Mouse (Mus musculus) myocyte (in vitro differentiated cells): ENCODE results near the gene Tuba4a. TPM values are rescaled to one million over a fixed set of nuclear protein-coding genes. Genes with fewer than 3 reads are reported as not detected.

Source experiments
- H3K27me3 ChIP-seq: one replicate; pipeline ENCODE4 v1.6.1; 2011; ENCODE audit not compliant: control insufficient read depth, insufficient read depth, insufficient read length
- H3K36me3 ChIP-seq: one replicate; pipeline ENCODE4 v1.6.1; 2011; ENCODE audit not compliant: control insufficient read depth, insufficient read depth
- H3K4me2 ChIP-seq: one replicate; pipeline ENCODE4 v1.6.1; 2011; ENCODE audit warnings: low read depth, control low read depth
- H3K4me3 ChIP-seq: one replicate; pipeline ENCODE4 v1.5.1; 2011; ENCODE audit warnings: mild to moderate bottlenecking, control low read depth, moderate library complexity
- H3K79me2 ChIP-seq: one replicate; pipeline ENCODE4 v1.6.1; 2011; ENCODE audit not compliant: control insufficient read depth, insufficient read depth
- H3ac ChIP-seq: one replicate; pipeline ENCODE4 v1.6.1; 2011; ENCODE audit not compliant: control insufficient read depth, insufficient read length
- CEBPB ChIP-seq: IDR thresholded peaks from 2 replicates; pipeline ENCODE4 v1.6.1; 2011; ENCODE audit warnings: mild to moderate bottlenecking, moderate library complexity; ENCODE audit not compliant: poor library complexity, insufficient read depth, severe bottlenecking
- E2F4 ChIP-seq: IDR thresholded peaks from one replicate; pipeline ENCODE4 v1.6.1; 2011; ENCODE audit warnings: mild to moderate bottlenecking, control low read depth, moderate library complexity; ENCODE audit not compliant: insufficient read depth
- MYOD1 ChIP-seq, 3 experiments: IDR thresholded peaks; one replicate each; pipeline ENCODE4 v1.6.1; 2011; ENCODE audit warnings: control low read depth in 2 of 3, low read depth in 2 of 3, mild to moderate bottlenecking in 2 of 3, moderate library complexity in 1 of 3; ENCODE audit not compliant: insufficient read length in 2 of 3, control insufficient read depth in 1 of 3
- MYOG ChIP-seq, 3 experiments: IDR thresholded peaks; one replicate each; pipeline ENCODE4 v1.6.1; 2011; ENCODE audit warnings: control low read depth in 2 of 3, low read depth in 2 of 3, mild to moderate bottlenecking in 2 of 3; ENCODE audit not compliant: insufficient read length in 2 of 3, control insufficient read depth in 1 of 3, insufficient read depth in 1 of 3
- POLR2A ChIP-seq: IDR thresholded peaks from one replicate; pipeline ENCODE4 v1.6.1; 2011; ENCODE audit warnings: low read depth, mild to moderate bottlenecking, control low read depth, moderate library complexity; ENCODE audit not compliant: insufficient read length
- POLR2AphosphoS2 ChIP-seq: IDR thresholded peaks from one replicate; pipeline ENCODE4 v1.6.1; 2011; ENCODE audit warnings: low read depth, control low read depth; ENCODE audit not compliant: insufficient read length
- REST ChIP-seq: IDR thresholded peaks from one replicate; pipeline ENCODE4 v1.6.1; 2011; ENCODE audit warnings: mild to moderate bottlenecking, control low read depth, moderate library complexity; ENCODE audit not compliant: insufficient read depth, insufficient read length
- SRF ChIP-seq: IDR thresholded peaks from one replicate; pipeline ENCODE4 v1.6.1; 2011; ENCODE audit warnings: low read depth; ENCODE audit not compliant: control insufficient read depth, insufficient read length
- TCF12 ChIP-seq: IDR thresholded peaks from one replicate; pipeline ENCODE4 v1.6.1; 2011; ENCODE audit warnings: mild to moderate bottlenecking, control low read depth; ENCODE audit not compliant: poor library complexity, insufficient read depth, severe bottlenecking
- TCF3 ChIP-seq: IDR thresholded peaks from one replicate; pipeline ENCODE4 v1.6.1; 2011; ENCODE audit warnings: low read depth, control low read depth; ENCODE audit not compliant: insufficient read length
- USF1 ChIP-seq: IDR thresholded peaks from one replicate; pipeline ENCODE4 v1.6.1; 2011; ENCODE audit warnings: low read depth, mild to moderate bottlenecking, control low read depth, moderate library complexity
- polyA plus RNA-seq: library from polyadenylated mRNA; unstranded; fragments of >200 nt; fragmentation: generic; extraction: Trizol; gene quantifications from one replicate; pipeline ENCODE4 v1.2.1, GENCODE M21; 2012; ENCODE audit warnings: missing spikeins

Gene Tuba4a
- polyA plus RNA-seq, 1 experiment = 210 TPM

- Histone ChIP-seq H3K36me3 (peaks cover 22% of the 10 kb centered on the region), H3K4me2 (peak overlapping the region; percentile 95), H3K79me2 (peaks cover 46% of the 10 kb centered on the region), H3K27me3 (no peaks in the 10 kb centered on the region), H3K4me3 (no peak overlapping the region), H3ac (no peak overlapping the region)
- TF ChIP-seq REST (no peak), SRF (no peak), USF1 (no peak), E2F4 (no peak), TCF3 (no peak), POLR2AphosphoS2 (peak; percentile 5), MYOD1 (IDR thresholded peaks at IDR 0.05; ENCODE audit: control insufficient read depth in 1 of 3, insufficient read length in 2 of 3, low read depth in 2 of 3) (no peak)
These were observed 5.2 kb downstream of the Tuba4a start for GRCm38 (mm10) chr1:75214442-75214841.

- Histone ChIP-seq H3K4me3 (no peak overlapping the region), H3ac (no peak overlapping the region), H3K79me2 (peaks cover 46% of the 10 kb centered on the region), H3K27me3 (no peaks in the 10 kb centered on the region), H3K4me2 (no peak overlapping the region), H3K36me3 (peaks cover 22% of the 10 kb centered on the region)
- no peak for TF ChIP-seq SRF
These were observed 6.6 kb downstream of the Tuba4a start for GRCm38 (mm10) chr1:75213096-75213495.

- H3K4me2 ChIP-seq = peak overlapping the region; percentile 94
- no peaks in the 10 kb centered on the region for H3K27me3 ChIP-seq
- peaks cover 22% of the 10 kb centered on the region for H3K36me3 ChIP-seq
- H3K4me3 ChIP-seq = peak overlapping the region; percentile 88
- TF ChIP-seq SRF = no peak
- no peak for TF ChIP-seq MYOD1 (IDR thresholded peaks at IDR 0.05; ENCODE audit: control insufficient read depth in 1 of 3, insufficient read length in 2 of 3, low read depth in 2 of 3)
- TF ChIP-seq CEBPB = no peak
- peak; percentile 21 for TF ChIP-seq POLR2AphosphoS2
- TF ChIP-seq TCF3 = no peak
- TF ChIP-seq MYOG (IDR thresholded peaks at IDR 0.05; ENCODE audit: control insufficient read depth in 1 of 3, insufficient read depth in 1 of 3, insufficient read length in 2 of 3, low read depth in 2 of 3) = no peak
- H3ac ChIP-seq = no peak overlapping the region
- H3K79me2 ChIP-seq = peaks cover 40% of the 10 kb centered on the region
These were observed 7.1 kb downstream of the Tuba4a start for GRCm38 (mm10) chr1:75212542-75212941.

- Histone ChIP-seq H3K79me2 (peaks cover 30% of the 10 kb centered on the region), H3K36me3 (peaks cover 22% of the 10 kb centered on the region), H3K27me3 (no peaks in the 10 kb centered on the region), H3ac (peak overlapping the region; percentile 64), H3K4me2 (peak overlapping the region; percentile 94), H3K4me3 (peak overlapping the region; percentile 88)
- TF ChIP-seq POLR2A (no peak), MYOG (IDR thresholded peaks at IDR 0.05; ENCODE audit: control insufficient read depth in 1 of 3, insufficient read depth in 1 of 3, insufficient read length in 2 of 3, low read depth in 2 of 3) (no peak), POLR2AphosphoS2 (peak; percentile 56)
These were observed 8.4 kb downstream of the Tuba4a start for GRCm38 (mm10) chr1:75211141-75211708.

GRCm38 (mm10) chr1:75210136-75211087 lies 9.3 kb downstream of the Tuba4a start, which contains the start of the genes Glb1l and Stk16:
TSS of gene Glb1l (minus strand) at chr1:75210813.
TSS of gene Stk16 (plus strand) at chr1:75210838.
- Histone ChIP-seq H3ac (peak within 1 kb of the TSS; percentile 64), H3K4me2 (peak within 1 kb of the TSS; percentile 94), H3K27me3 (no peaks in the 10 kb centered on the region), H3K36me3 (peaks cover 20% of the 10 kb centered on the region), H3K4me3 (peak within 1 kb of the TSS; percentile 88), H3K79me2 (peaks cover 27% of the 10 kb centered on the region)
- TF ChIP-seq POLR2AphosphoS2 (peak; percentile 91), USF1 (no peak), TCF12 (no peak), SRF (peak; percentile 27), MYOG (IDR thresholded peaks at IDR 0.05; ENCODE audit: control insufficient read depth in 1 of 3, insufficient read depth in 1 of 3, insufficient read length in 2 of 3, low read depth in 2 of 3) (no peak), POLR2A (peak; percentile 88)
